Mouse (Mus musculus) left cerebral cortex, postnatal 10 days (tissue): ENCODE measurements around the gene Vav1. TPM values are rescaled to one million over a fixed set of nuclear protein-coding genes. Genes with fewer than 3 reads are reported as not detected.
A peak's percentile ranks its signal among the peaks of the same experiment; 100 is the strongest.
"Not testable (repeated sequence)": the region's sequence is repeated elsewhere in the genome, so short reads cannot be mapped to it uniquely, and the experiment has no call there.

Experiments used
- DNase-seq, 2 experiments: peaks; one replicate each; pipeline ENCODE4 v3.0.0; 2021 to 2022; ENCODE audit warnings: low spot score in 2 of 2, mixed read lengths in 1 of 2; ENCODE audit errors: extremely low spot score in 1 of 2
- intact Hi-C: fragments of 180-260 bp; cut with DNase I; formaldehyde crosslinking; loops from one replicate; pipeline ENCODE4 v1.15.1; 2025
- total RNA-seq, 2 experiments: library from RNA; stranded (reverse); gene quantifications; 2 replicates each; pipeline ENCODE4 v1.2.3; 2021

Vav1 gene
- total RNA-seq, 2 experiments from 2014 or later = 3.6 to 4.3 TPM

GRCm38 (mm10) chr17:57275997-57276351 is 2.9 kb upstream of the Vav1 start:
- DNase-seq = no peak
- intact Hi-C loops = no loop called here

GRCm38 (mm10) chr17:57276634-57277121 is 2.2 kb upstream of the Vav1 start:
- intact Hi-C loops = no loop called here
- DNase-seq = peak; percentile 64 to 71

GRCm38 (mm10) chr17:57277598-57278261 is 1.2 kb upstream of the Vav1 start:
- intact Hi-C loops, DNase-seq: not testable (repeated sequence)

GRCm38 (mm10) chr17:57278537-57278936 is 363 bp upstream of the Vav1 start:
- no peak for DNase-seq
- intact Hi-C loops = no loop called here

GRCm38 (mm10) chr17:57279591-57280224 is 808 bp downstream of the Vav1 start:
- DNase-seq = no peak
- intact Hi-C loops = no loop called here

GRCm38 (mm10) chr17:57280411-57280810 is 1.5 kb downstream of the Vav1 start:
- DNase-seq = no peak
- intact Hi-C loops = no loop called here

- intact Hi-C loops = no loop called here
- no peak for DNase-seq
Observed at GRCm38 (mm10) chr17:57283906-57284305, 5.0 kb downstream of the Vav1 start.

- DNase-seq = no peak
- intact Hi-C loops = no loop called here
Observed at GRCm38 (mm10) chr17:57285077-57285476, 6.2 kb downstream of the Vav1 start.

GRCm38 (mm10) chr17:57286718-57287355 is 7.9 kb downstream of the Vav1 start:
- DNase-seq = no peak
- intact Hi-C loops = no loop called here

GRCm38 (mm10) chr17:57289252-57289651 is 10.4 kb downstream of the Vav1 start:
- no peak for DNase-seq
- intact Hi-C loops = no loop called here

- intact Hi-C loops = no loop called here
- no peak for DNase-seq
Observed at GRCm38 (mm10) chr17:57290001-57290670, 11.2 kb downstream of the Vav1 start.

GRCm38 (mm10) chr17:57290671-57291055 is 11.8 kb downstream of the Vav1 start:
- no peak for DNase-seq
- intact Hi-C loops = no loop called here

- intact Hi-C loops = no loop called here
- no peak for DNase-seq
Observed at GRCm38 (mm10) chr17:57292302-57292701, 13.4 kb downstream of the Vav1 start.

- intact Hi-C loops = no loop called here
Observed at GRCm38 (mm10) chr17:57292968-57293367, 14.1 kb downstream of the Vav1 start.

GRCm38 (mm10) chr17:57295935-57296334 is 17.0 kb downstream of the Vav1 start:
- no peak for DNase-seq
- intact Hi-C loops = no loop called here

More at GRCm38 (mm10) chr17:57292968-57293367, 14.1 kb downstream of the Vav1 start:
- no peak for DNase-seq

- no peak for DNase-seq
- intact Hi-C loops = no loop called here
Observed at GRCm38 (mm10) chr17:57297040-57297439, 18.1 kb downstream of the Vav1 start.

- intact Hi-C loops = no loop called here
- no peak for DNase-seq
Observed at GRCm38 (mm10) chr17:57305593-57305992, 26.7 kb downstream of the Vav1 start.

- intact Hi-C loops = no loop called here
Observed at GRCm38 (mm10) chr17:57307074-57307473, 28.2 kb downstream of the Vav1 start.

GRCm38 (mm10) chr17:57311801-57312200 is 32.9 kb downstream of the Vav1 start:
- DNase-seq = no peak
- intact Hi-C loops = no loop called here

More at GRCm38 (mm10) chr17:57307074-57307473, 28.2 kb downstream of the Vav1 start:
- no peak for DNase-seq
